ENCODE assay signal across 8 mouse cellular contexts in genomic region chr17:35699919-35700318, GRCm38 (mm10). TPM values are rescaled to one million over a fixed set of nuclear protein-coding genes. Genes with fewer than 3 reads are reported as not detected.
DNase-seq lines count a peak whose midpoint lies in the region; ATAC-seq and TF ChIP-seq lines count a peak whose summit lies in the region.

No protein-coding gene starts in this region.

- peak overlapping the region; percentile 100 for H3K27ac ChIP-seq in forebrain, embryonic 16.5 days (ENCODE audit: low read length)
- H3K27ac ChIP-seq in hindbrain, embryonic 10.5 days: peak overlapping the region; percentile 99
- H3K27ac ChIP-seq in lung, postnatal 0 days (ENCODE audit: low read length): peak overlapping the region; percentile 96

- DNase-seq in MN1 (ENCODE audit: low spot score): peak; percentile 92
- peak; percentile 92 for DNase-seq in cerebellum, adult 11-12 months
- peak; percentile 50 for DNase-seq in hindbrain, embryonic 10.5 days (ENCODE audit: low spot score)
- DNase-seq in layer of hippocampus, postnatal 14 days (ENCODE audit: low spot score in 2 of 2): peak; percentile 62 to 71
- DNase-seq in lung, postnatal 0 days (ENCODE audit: low spot score): peak; percentile 94
- peak; percentile 74 to 81 for DNase-seq in right cerebral cortex, postnatal 10 days (ENCODE audit: low spot score in 2 of 2)

- TF ChIP-seq CTCF in lung, postnatal 0 days (IDR thresholded peaks at IDR 0.05): no peak

- no peak for TF ChIP-seq EP300 in lung, postnatal 0 days (IDR thresholded peaks at IDR 0.05)

- peak overlapping the region; percentile 90 for H3K4me2 ChIP-seq in forebrain, embryonic 16.5 days (ENCODE audit: low read length)
- peak overlapping the region; percentile 77 for H3K4me2 ChIP-seq in lung, postnatal 0 days (replicated peaks; ENCODE audit: low read depth, low read length)

- H3K9ac ChIP-seq in forebrain, embryonic 16.5 days (replicated peaks; ENCODE audit: low read depth, low read length): peak overlapping the region; percentile 90
- H3K9ac ChIP-seq in lung, postnatal 0 days (replicated peaks; ENCODE audit: low read depth): peak overlapping the region; percentile 60

- peaks cover 64% of the 10 kb centered on the region for H3K4me1 ChIP-seq in forebrain, embryonic 16.5 days (replicated peaks; ENCODE audit: control insufficient read depth, insufficient read depth, low read length)
- peaks cover 68% of the 10 kb centered on the region for H3K4me1 ChIP-seq in hindbrain, embryonic 10.5 days (replicated peaks)
- H3K4me1 ChIP-seq in lung, postnatal 0 days (ENCODE audit: insufficient read depth, low read depth, low read length): peaks cover 24% of the 10 kb centered on the region; the same call in 1 of the 2 replicates

- ATAC-seq in forebrain, embryonic 16.5 days: no peak
- peak; percentile 74 for ATAC-seq in lung, postnatal 0 days
- ATAC-seq in megakaryocyte progenitor cell, adult 5-6 weeks (replicated peaks; ENCODE audit: poor library complexity): no peak; the same call in 1 of the 2 replicates

- 2% methylated on average over 19 of the region's 19 CpGs for WGBS in forebrain, embryonic 16.5 days
- 2% methylated on average over 19 of the region's 19 CpGs for WGBS in hindbrain, embryonic 10.5 days
- 4% methylated on average over 19 of the region's 19 CpGs for WGBS in lung, postnatal 0 days

- peak overlapping the region; percentile 80 for H3K4me3 ChIP-seq in forebrain, embryonic 16.5 days (replicated peaks; ENCODE audit: low read length)
- peak overlapping the region; percentile 96 for H3K4me3 ChIP-seq in hindbrain, embryonic 10.5 days
- peak overlapping the region; percentile 53 for H3K4me3 ChIP-seq in lung, postnatal 0 days (ENCODE audit: low read depth, low read length)

- H3K9me3 ChIP-seq in forebrain, embryonic 16.5 days (ENCODE audit: control insufficient read depth, low read length): no peaks in the 10 kb centered on the region
- H3K9me3 ChIP-seq in hindbrain, embryonic 10.5 days: peaks cover 7% of the 10 kb centered on the region
- no peaks in the 10 kb centered on the region for H3K9me3 ChIP-seq in lung, postnatal 0 days (ENCODE audit: low read length)

- 0 out of 2 replicates have a peak, but pooled peaks cover 2% of the 10 kb centered on the region for H3K36me3 ChIP-seq in forebrain, embryonic 16.5 days (ENCODE audit: control insufficient read depth, insufficient read depth)
- H3K36me3 ChIP-seq in hindbrain, embryonic 10.5 days: peaks cover 31% of the 10 kb centered on the region
- no peaks in the 10 kb centered on the region for H3K36me3 ChIP-seq in lung, postnatal 0 days (ENCODE audit: insufficient read depth, low read length)

- no peaks in the 10 kb centered on the region for H3K27me3 ChIP-seq in forebrain, embryonic 16.5 days (replicated peaks; ENCODE audit: control insufficient read depth, insufficient read depth, low read length)
- H3K27me3 ChIP-seq in hindbrain, embryonic 10.5 days (ENCODE audit: insufficient read depth, poor library complexity, severe bottlenecking): peaks cover 14% of the 10 kb centered on the region; the same call in 1 of the 2 replicates
- H3K27me3 ChIP-seq in lung, postnatal 0 days (replicated peaks; ENCODE audit: insufficient read depth, low read length): no peaks in the 10 kb centered on the region

RNA-seq across cellular contexts. Expression of gene Ddr1, which starts 4.5 kb away (rescaled TPM):
- polyA plus RNA-seq in forebrain, embryonic 16.5 days (2015; fragmentation: Nextera tagmentation; extraction: Ambion mirVana): 113 and 116 TPM in 2 replicates
- polyA plus RNA-seq in hindbrain, embryonic 10.5 days (2016; fragmentation: Nextera tagmentation; extraction: Ambion mirVana): 134 and 184 TPM in 2 replicates
- 10 to 100 TPM; 73.6 to 81.0 TPM for total RNA-seq in layer of hippocampus, postnatal 14 days (2021)
- polyA plus RNA-seq in lung, postnatal 0 days (2015; fragmentation: Nextera tagmentation; extraction: Ambion mirVana): 64.2 and 79.3 TPM in 2 replicates
- 0.15 TPM in 1 of 2 replicates, not detected in the other for total RNA-seq in megakaryocyte progenitor cell, adult 5-6 weeks (2015)
- total RNA-seq in megakaryocyte progenitor cell, adult 5-6 weeks (2017): 0.25 TPM in 1 of 2 replicates, not detected in the other

RNA-seq across cellular contexts. Expression of gene Gtf2h4, which starts 26.4 kb away (rescaled TPM):
- 34.6 and 35.3 TPM in 2 replicates for polyA plus RNA-seq in forebrain, embryonic 16.5 days (2015; fragmentation: Nextera tagmentation; extraction: Ambion mirVana)
- 45.7 and 56.5 TPM in 2 replicates for polyA plus RNA-seq in hindbrain, embryonic 10.5 days (2016; fragmentation: Nextera tagmentation; extraction: Ambion mirVana)
- 10 to 100 TPM; 23.9 to 25.8 TPM for total RNA-seq in layer of hippocampus, postnatal 14 days (2021)
- polyA plus RNA-seq in lung, postnatal 0 days (2015; fragmentation: Nextera tagmentation; extraction: Ambion mirVana): 19.2 and 21.4 TPM in 2 replicates
- total RNA-seq in megakaryocyte progenitor cell, adult 5-6 weeks (2015): 26.2 and 31.8 TPM in 2 replicates
- 24.8 and 29.5 TPM in 2 replicates for total RNA-seq in megakaryocyte progenitor cell, adult 5-6 weeks (2017)

RNA-seq across cellular contexts. Expression of gene Vars2, which starts 32.5 kb away (rescaled TPM):
- 19.0 and 19.8 TPM in 2 replicates for polyA plus RNA-seq in forebrain, embryonic 16.5 days (2015; fragmentation: Nextera tagmentation; extraction: Ambion mirVana)
- 16.7 and 17.4 TPM in 2 replicates for polyA plus RNA-seq in hindbrain, embryonic 10.5 days (2016; fragmentation: Nextera tagmentation; extraction: Ambion mirVana)
- 10 to 100 TPM; 34.3 to 34.8 TPM for total RNA-seq in layer of hippocampus, postnatal 14 days (2021)
- 11.4 and 15.2 TPM in 2 replicates for polyA plus RNA-seq in lung, postnatal 0 days (2015; fragmentation: Nextera tagmentation; extraction: Ambion mirVana)
- 5.7 and 11.4 TPM in 2 replicates for total RNA-seq in megakaryocyte progenitor cell, adult 5-6 weeks (2015)
- 12.7 and 14.9 TPM in 2 replicates for total RNA-seq in megakaryocyte progenitor cell, adult 5-6 weeks (2017)

RNA-seq across cellular contexts. Expression of gene Mucl3, which starts 56.4 kb away (rescaled TPM):
- 0.08 TPM in 1 of 2 replicates, not detected in the other for polyA plus RNA-seq in forebrain, embryonic 16.5 days (2015; fragmentation: Nextera tagmentation; extraction: Ambion mirVana)
- polyA plus RNA-seq in hindbrain, embryonic 10.5 days (2016; fragmentation: Nextera tagmentation; extraction: Ambion mirVana): 0.08 and 0.10 TPM in 2 replicates
- not detected for total RNA-seq in layer of hippocampus, postnatal 14 days (2021)
- 1.1 and 1.7 TPM in 2 replicates for polyA plus RNA-seq in lung, postnatal 0 days (2015; fragmentation: Nextera tagmentation; extraction: Ambion mirVana)
- total RNA-seq in megakaryocyte progenitor cell, adult 5-6 weeks (2015): not detected in 2 replicates
- total RNA-seq in megakaryocyte progenitor cell, adult 5-6 weeks (2017): not detected in 2 replicates
